In genomic region chr16:35308016-35308415, GRCm38 (mm10) we compare ENCODE assay signal across 23 mouse cellular contexts. TPM values are rescaled to one million over a fixed set of nuclear protein-coding genes. Genes with fewer than 3 reads are reported as not detected.
A peak's percentile ranks its signal among the peaks of the same experiment; 100 is the strongest.
DNase-seq lines count a peak whose midpoint lies in the region; ATAC-seq and TF ChIP-seq lines count a peak whose summit lies in the region.
"Had no signal": no experiment of that assay in that cellular context is flagged by ENCODE, and none has a peak within 500 bp of the region (broad histone marks: within the 10 kb centered on the region; RNA-seq: fewer than 3 reads in every experiment).

No protein-coding gene starts in this region.

- H3K4me1 ChIP-seq in heart, embryonic 13.5 days, result peaks cover 48% of the 10 kb centered on the region
- peaks cover 10% of the 10 kb centered on the region for H3K4me1 ChIP-seq in heart, embryonic 11.5 days (ENCODE audit: control insufficient read depth, insufficient read depth, low read length)
- H3K4me1 ChIP-seq in heart, embryonic 16.5 days (ENCODE audit: control insufficient read depth, insufficient read depth, low read length), result peaks cover 36% of the 10 kb centered on the region
- H3K4me1 ChIP-seq in embryonic facial prominence, embryonic 10.5 days, result peaks cover 14% of the 10 kb centered on the region
- H3K4me1 ChIP-seq in stomach, postnatal 0 days (replicated peaks; ENCODE audit: control insufficient read depth, insufficient read depth), result no peaks in the 10 kb centered on the region
- H3K4me1 ChIP-seq: embryonic facial prominence, embryonic 13.5 days; hindbrain, embryonic 12.5 days had no signal

- TF ChIP-seq CTCF in stomach, postnatal 0 days (IDR thresholded peaks at IDR 0.05; ENCODE audit: low read depth), result no peak

- 80% methylated on average over 6 of the region's 6 CpGs for WGBS in heart, embryonic 13.5 days
- 76% methylated on average over 6 of the region's 6 CpGs for WGBS in heart, embryonic 11.5 days (ENCODE audit: insufficient replicate concordance)
- WGBS in heart, embryonic 16.5 days, result 77% methylated on average over 6 of the region's 6 CpGs
- 85% methylated on average over 6 of the region's 6 CpGs for WGBS in embryonic facial prominence, embryonic 10.5 days
- WGBS in stomach, postnatal 0 days, result 87% methylated on average over 6 of the region's 6 CpGs

- H3K27me3 ChIP-seq in heart, embryonic 13.5 days (replicated peaks), result no peaks in the 10 kb centered on the region
- no peaks in the 10 kb centered on the region for H3K27me3 ChIP-seq in heart, embryonic 11.5 days (ENCODE audit: control insufficient read depth, insufficient read depth, low read length)
- no peaks in the 10 kb centered on the region for H3K27me3 ChIP-seq in heart, embryonic 16.5 days (ENCODE audit: control insufficient read depth, insufficient read depth, low read length)
- H3K27me3 ChIP-seq in embryonic facial prominence, embryonic 10.5 days (replicated peaks; ENCODE audit: low read depth, poor library complexity, severe bottlenecking), result no peaks in the 10 kb centered on the region
- H3K27me3 ChIP-seq in stomach, postnatal 0 days (ENCODE audit: control insufficient read depth, insufficient read depth, low read length), result no peaks in the 10 kb centered on the region
- H3K27me3 ChIP-seq: embryonic facial prominence, embryonic 13.5 days; forebrain, embryonic 12.5 days; forebrain, embryonic 15.5 days; hindbrain, embryonic 12.5 days; hindbrain, embryonic 15.5 days had no signal

- H3K4me3 ChIP-seq in heart, embryonic 13.5 days, result no peak overlapping the region
- H3K4me3 ChIP-seq in heart, embryonic 11.5 days (ENCODE audit: low read depth, low read length), result no peak overlapping the region
- H3K4me3 ChIP-seq in heart, embryonic 16.5 days (ENCODE audit: low read length), result no peak overlapping the region
- no peak overlapping the region for H3K4me3 ChIP-seq in embryonic facial prominence, embryonic 10.5 days
- H3K4me3 ChIP-seq in stomach, postnatal 0 days (ENCODE audit: low read depth, low read length), result no peak overlapping the region
- H3K4me3 ChIP-seq: embryonic facial prominence, embryonic 13.5 days; erythroblast, embryonic 14.5 days; forebrain, embryonic 12.5 days; forebrain, embryonic 15.5 days; hindbrain, embryonic 12.5 days; hindbrain, embryonic 15.5 days had no signal

- ATAC-seq in heart, embryonic 13.5 days (ENCODE audit: extremely low read depth, insufficient number of reproducible peaks, low FRiP score, low TSS enrichment), result no peak
- no peak for ATAC-seq in heart, embryonic 11.5 days (replicated peaks; ENCODE audit: insufficient number of reproducible peaks, low FRiP score, low TSS enrichment)
- no peak for ATAC-seq in heart, embryonic 16.5 days (replicated peaks; ENCODE audit: extremely low read depth, insufficient read depth, low FRiP score)
- ATAC-seq in stomach, postnatal 0 days (ENCODE audit: low FRiP score, low TSS enrichment), result no peak
- ATAC-seq: CD4-positive, CD25-positive, alpha-beta regulatory T cell, adult 4 months; forebrain, embryonic 15.5 days; intestine, postnatal 0 days had no signal

- H3K9me3 ChIP-seq in heart, embryonic 13.5 days, result no peaks in the 10 kb centered on the region
- no peaks in the 10 kb centered on the region for H3K9me3 ChIP-seq in heart, embryonic 11.5 days (replicated peaks; ENCODE audit: control insufficient read depth, low read length)
- H3K9me3 ChIP-seq in heart, embryonic 16.5 days (replicated peaks; ENCODE audit: control insufficient read depth, low read length), result no peaks in the 10 kb centered on the region
- H3K9me3 ChIP-seq in embryonic facial prominence, embryonic 10.5 days, result no peaks in the 10 kb centered on the region
- no peaks in the 10 kb centered on the region for H3K9me3 ChIP-seq in stomach, postnatal 0 days (ENCODE audit: control insufficient read depth, low read length)
- H3K9me3 ChIP-seq: embryonic facial prominence, embryonic 13.5 days; forebrain, embryonic 12.5 days; forebrain, embryonic 15.5 days; hindbrain, embryonic 12.5 days; hindbrain, embryonic 15.5 days had no signal

- no peak for DNase-seq in heart, adult 18-20 months
- peak; percentile 6 for DNase-seq in embryonic facial prominence, embryonic 10.5 days (ENCODE audit: low spot score)
- peak; percentile 9 for DNase-seq in stomach, postnatal 0 days (ENCODE audit: low spot score)
- no peak for DNase-seq in lung, postnatal 4 days
- DNase-seq: adrenal gland, adult 2 months; adrenal gland, postnatal 14 days; cerebellum, adult 11 months; cerebellum, adult 2 months; cerebellum, adult 9-11 months; cerebellum, postnatal 25 days; gastrocnemius, postnatal 25 days; kidney, adult 2 months had no signal

- H3K9ac ChIP-seq in heart, embryonic 13.5 days, result 0 out of 2 replicates have a peak overlapping the region, but pooled peaks have one; percentile 38
- H3K9ac ChIP-seq in heart, embryonic 11.5 days (ENCODE audit: low read depth, low read length), result no peak overlapping the region
- H3K9ac ChIP-seq in heart, embryonic 16.5 days (ENCODE audit: low read length), result 0 out of 2 replicates have a peak overlapping the region, but pooled peaks have one; percentile 3
- H3K9ac ChIP-seq in stomach, postnatal 0 days (ENCODE audit: low read length), result no peak overlapping the region
- H3K9ac ChIP-seq: embryonic facial prominence, embryonic 13.5 days; forebrain, embryonic 12.5 days; forebrain, embryonic 15.5 days; hindbrain, embryonic 12.5 days; hindbrain, embryonic 15.5 days had no signal

- peak overlapping the region; percentile 64 for H3K27ac ChIP-seq in heart, embryonic 13.5 days (replicated peaks)
- H3K27ac ChIP-seq in heart, embryonic 11.5 days (ENCODE audit: low read depth, low read length), result no peak overlapping the region
- peak overlapping the region; percentile 64 for H3K27ac ChIP-seq in heart, embryonic 16.5 days (ENCODE audit: low read length)
- no peak overlapping the region for H3K27ac ChIP-seq in embryonic facial prominence, embryonic 10.5 days (replicated peaks)
- no peak overlapping the region for H3K27ac ChIP-seq in stomach, postnatal 0 days (replicated peaks)
- H3K27ac ChIP-seq: embryonic facial prominence, embryonic 13.5 days; forebrain, embryonic 12.5 days; forebrain, embryonic 15.5 days; hindbrain, embryonic 12.5 days; hindbrain, embryonic 15.5 days had no signal

- no peak overlapping the region for H3K4me2 ChIP-seq in heart, embryonic 13.5 days
- H3K4me2 ChIP-seq in heart, embryonic 11.5 days, result no peak overlapping the region
- H3K4me2 ChIP-seq in heart, embryonic 16.5 days (ENCODE audit: low read depth, low read length), result no peak overlapping the region
- no peak overlapping the region for H3K4me2 ChIP-seq in stomach, postnatal 0 days (replicated peaks; ENCODE audit: low read depth)
- H3K4me2 ChIP-seq: embryonic facial prominence, embryonic 13.5 days; forebrain, embryonic 12.5 days; forebrain, embryonic 15.5 days; hindbrain, embryonic 12.5 days; hindbrain, embryonic 15.5 days had no signal

- TF ChIP-seq EP300 in stomach, postnatal 0 days (optimal IDR thresholded peaks at IDR 0.05), result no peak

- peaks cover 45% of the 10 kb centered on the region for H3K36me3 ChIP-seq in heart, embryonic 13.5 days
- no peaks in the 10 kb centered on the region; the same call in 1 of the 2 replicates for H3K36me3 ChIP-seq in heart, embryonic 11.5 days (ENCODE audit: control insufficient read depth, insufficient read depth, low read length)
- H3K36me3 ChIP-seq in heart, embryonic 16.5 days (ENCODE audit: control insufficient read depth, insufficient read depth), result peaks cover 4% of the 10 kb centered on the region; the same call in 1 of the 2 replicates
- peaks cover 8% of the 10 kb centered on the region; the same call in 1 of the 2 replicates for H3K36me3 ChIP-seq in embryonic facial prominence, embryonic 10.5 days (replicated peaks)
- H3K36me3 ChIP-seq in stomach, postnatal 0 days (ENCODE audit: control insufficient read depth, insufficient read depth, low read length), result no peaks in the 10 kb centered on the region; the same call in 1 of the 2 replicates

RNA-seq across cellular contexts. Expression of gene Sec22a, which starts 55.7 kb away (rescaled TPM):
- 35.3 and 38.3 TPM in 2 replicates for polyA plus RNA-seq in heart, embryonic 13.5 days (2015; fragmentation: Nextera tagmentation; extraction: Ambion mirVana)
- polyA plus RNA-seq in heart, embryonic 11.5 days (2014; fragmentation: Nextera tagmentation; extraction: Ambion mirVana), result 34.3 and 35.5 TPM in 2 replicates
- polyA plus RNA-seq in heart, embryonic 16.5 days (2015; fragmentation: Nextera tagmentation; extraction: Ambion mirVana), result 34.2 and 34.9 TPM in 2 replicates
- 10 to 100 TPM; 11.9 to 12.2 TPM for total RNA-seq in heart, adult 18-20 months (2021)
- polyA plus RNA-seq in embryonic facial prominence, embryonic 10.5 days (2016; fragmentation: Nextera tagmentation; extraction: Ambion mirVana), result 32.3 and 32.4 TPM in 2 replicates
- polyA plus RNA-seq in stomach, postnatal 0 days (2015; fragmentation: Nextera tagmentation; extraction: Ambion mirVana), result 40.1 and 41.4 TPM in 2 replicates

Comparison
In these comparisons a context has a peak if more than half of its experiments do, and no peak if none do; other contexts are left out.
1. H3K27ac ChIP-seq: peak in heart, embryonic 13.5 days (single experiment) and heart, embryonic 16.5 days (single experiment); none in heart, embryonic 11.5 days (single experiment), embryonic facial prominence, embryonic 10.5 days (single experiment) and stomach, postnatal 0 days (single experiment).
2. H3K9ac ChIP-seq: peak in heart, embryonic 13.5 days (single experiment) and heart, embryonic 16.5 days (single experiment); none in heart, embryonic 11.5 days (single experiment) and stomach, postnatal 0 days (single experiment).
3. DNase-seq: peak in embryonic facial prominence, embryonic 10.5 days (single experiment) and stomach, postnatal 0 days (single experiment); none in heart, adult 18-20 months (0 of 2) and lung, postnatal 4 days (0 of 2).